Mouse (Mus musculus) v-Abl transformed pro-B cells (cell line): Measurements from ENCODE around the gene Lcp1.
"Not testable (repeated sequence)": the region's sequence is repeated elsewhere in the genome, so short reads cannot be mapped to it uniquely, and the experiment has no call there.

ENCODE experiments used
- in situ Hi-C, 2 experiments: fragments of 400-800 bp; cut with MboI; formaldehyde crosslinking; loops; one replicate each; pipeline ENCODE4 v1.15.1; 2025; ENCODE audit not compliant: unreplicated experiment in 2 of 2

The Lcp1 gene

DNA sequence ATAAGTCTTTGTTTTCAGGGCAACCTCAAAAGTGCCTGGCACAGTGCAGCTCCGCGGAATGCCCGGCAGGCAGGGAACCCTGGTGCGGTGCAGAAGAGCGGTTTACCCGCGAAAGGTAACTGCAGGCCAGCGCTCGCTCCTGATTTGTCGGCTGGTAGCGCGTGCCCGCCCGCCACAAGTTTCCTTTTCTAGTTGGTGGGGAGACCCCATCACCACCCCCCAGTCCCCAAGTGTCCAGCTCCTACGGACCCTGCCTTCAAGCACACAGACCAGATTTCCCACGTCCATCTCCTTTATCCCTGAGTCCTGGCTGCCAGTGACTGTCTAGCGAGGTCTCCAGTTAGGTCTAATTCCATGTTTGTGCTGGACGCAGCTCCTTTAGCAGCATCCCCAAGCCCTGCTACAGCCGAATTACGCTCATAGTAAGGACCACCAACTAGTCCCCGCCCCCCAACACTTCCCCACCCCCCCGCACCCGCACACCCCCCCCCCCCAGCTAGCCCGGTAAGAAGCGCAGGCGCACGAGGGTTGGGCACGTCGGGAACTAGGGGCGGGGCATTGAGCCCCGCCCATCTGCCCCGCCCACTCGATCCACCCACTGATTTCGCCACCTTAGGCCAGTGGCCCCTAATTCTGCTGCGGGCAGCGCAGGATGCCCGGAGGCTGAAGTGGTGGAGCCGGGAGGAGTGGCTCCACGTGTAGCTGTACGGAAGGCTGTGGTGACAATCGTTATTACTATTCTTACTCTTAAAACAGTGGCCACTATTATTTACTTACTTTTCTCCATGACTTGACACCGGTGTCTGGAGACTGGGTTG lies at the start of gene Lcp1, which contains the start of gene Lrrc63:
Gene Lcp1, plus strand, starts transcription at position 601 of the 818 bp plus-strand sequence.
Gene Lrrc63, minus strand, starts transcription at position 381 of the 818 bp plus-strand sequence.
- in situ Hi-C loops = loop anchor here (10.0 kb wide), 1 partner anchor 64 kb away; no protein-coding TSS in a partner anchor

DNA sequence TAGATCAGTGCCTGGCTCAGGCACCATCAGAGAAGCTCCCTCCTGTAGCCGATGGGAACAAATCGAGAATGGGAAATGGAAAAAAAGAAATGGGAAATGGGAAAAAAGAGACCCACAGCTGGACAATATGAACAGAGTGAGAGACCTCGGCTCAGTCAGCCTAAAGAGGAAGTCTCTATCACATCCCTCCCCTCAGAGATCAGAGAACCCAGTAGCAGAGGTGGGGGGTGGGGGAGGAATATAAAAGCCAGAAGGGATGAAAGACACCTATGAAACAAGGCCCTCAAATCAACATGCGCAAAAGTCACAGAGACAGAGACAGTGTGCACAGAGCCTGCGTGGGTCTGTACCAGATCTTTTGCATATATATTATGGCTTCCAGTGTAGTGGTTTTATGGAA lies 27.9 kb upstream of the Lcp1 start:
- in situ Hi-C loops = no loop called here

DNA sequence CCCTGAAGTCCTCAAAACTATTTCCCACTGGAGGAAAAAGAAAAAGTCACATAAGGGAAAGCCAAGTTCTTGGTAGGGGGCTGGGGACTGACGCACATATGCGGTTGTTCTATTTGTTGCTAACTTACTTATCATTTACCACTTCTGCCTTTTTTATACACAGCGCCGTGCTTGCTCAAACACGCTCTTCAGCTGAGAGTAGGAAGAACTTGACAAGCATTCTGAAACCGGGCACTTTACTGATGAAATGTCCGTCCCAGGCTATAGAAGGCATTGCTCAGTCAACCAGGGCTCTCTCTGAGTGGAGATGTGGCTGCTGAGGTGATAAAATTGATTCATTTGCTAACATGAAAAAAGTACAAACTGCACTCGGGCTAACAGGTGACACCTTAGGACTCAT lies 9.2 kb upstream of the Lcp1 start:
- in situ Hi-C loops = loop anchor here (5.0 kb wide), 1 partner anchor 34 kb away; no protein-coding TSS in a partner anchor

DNA sequence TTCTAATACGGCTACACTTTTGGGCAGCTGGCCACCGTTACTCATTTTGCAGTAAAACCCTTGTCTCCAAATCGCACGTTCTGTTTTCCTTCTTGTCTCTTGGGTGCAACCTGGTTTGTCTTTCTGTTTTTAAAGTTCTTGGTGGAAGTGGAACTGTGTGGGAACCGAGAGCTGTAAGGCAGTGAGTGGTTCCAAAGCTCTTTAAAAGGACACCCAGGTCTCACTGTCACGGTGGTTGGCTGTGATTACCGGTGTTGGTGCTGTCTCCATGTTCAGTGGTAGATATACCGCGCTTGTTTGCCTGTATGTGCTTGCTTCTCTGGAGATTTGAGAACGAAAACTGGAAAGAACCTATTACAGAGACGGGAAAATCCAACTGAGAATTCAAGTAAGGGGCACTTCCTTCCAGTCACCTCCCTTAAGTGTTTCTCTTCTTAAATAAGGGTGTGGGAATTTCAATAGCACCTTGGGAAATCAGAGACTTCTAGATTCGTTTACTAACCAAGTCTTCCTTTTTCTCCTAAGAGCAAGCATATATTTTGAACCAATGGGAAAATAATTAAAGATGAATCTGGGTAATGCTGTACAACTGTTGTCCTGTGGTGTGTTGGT lies 529 bp downstream of the Lcp1 start:
- in situ Hi-C loops = loop anchor here (10.0 kb wide), 1 partner anchor 63 kb away; no protein-coding TSS in a partner anchor

DNA sequence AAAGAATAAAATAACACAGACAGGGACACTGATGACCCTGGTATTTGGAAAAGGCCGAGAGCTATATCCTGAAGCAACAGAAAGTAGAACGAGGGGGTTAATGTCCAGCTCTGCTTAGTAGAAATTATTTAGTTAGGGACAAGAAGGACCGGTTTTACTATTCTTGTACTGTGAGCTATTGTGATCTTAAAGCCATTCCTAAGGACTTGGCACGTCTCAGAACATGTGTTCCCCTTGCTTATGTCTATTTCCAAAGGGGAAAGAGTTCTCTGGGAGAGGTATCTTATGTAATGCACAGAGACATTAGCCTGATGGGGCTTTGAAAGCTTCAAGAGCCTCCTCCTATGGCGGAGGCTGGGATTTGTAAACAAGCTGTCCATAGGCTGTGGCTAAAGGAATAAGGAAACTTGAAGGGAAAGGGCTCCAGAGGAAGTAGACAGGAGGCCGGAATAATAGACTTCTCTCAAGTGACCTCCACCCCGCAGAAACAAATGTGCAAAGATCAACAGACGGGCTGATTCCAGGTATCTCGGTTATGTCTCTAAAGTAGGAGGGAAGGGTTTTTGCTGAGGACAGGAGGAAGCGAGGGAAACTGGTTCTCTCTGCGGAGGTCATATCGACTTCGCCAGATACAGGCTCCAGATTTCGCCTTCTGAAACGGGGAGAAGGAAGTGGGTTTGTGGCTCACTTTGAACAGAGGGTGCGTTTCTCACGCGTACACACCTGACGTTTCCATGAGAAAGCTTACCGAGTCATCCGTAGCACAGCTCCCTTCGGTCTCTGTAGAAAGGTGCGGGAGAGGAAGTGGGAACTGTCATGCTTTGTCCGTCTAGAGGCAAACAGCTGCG lies 5.4 kb downstream of the Lcp1 start:
- in situ Hi-C loops = loop anchor here (5.0 to 10.0 kb wide), 2 partner anchors 36 to 58 kb away; no protein-coding TSS in a partner anchor

DNA sequence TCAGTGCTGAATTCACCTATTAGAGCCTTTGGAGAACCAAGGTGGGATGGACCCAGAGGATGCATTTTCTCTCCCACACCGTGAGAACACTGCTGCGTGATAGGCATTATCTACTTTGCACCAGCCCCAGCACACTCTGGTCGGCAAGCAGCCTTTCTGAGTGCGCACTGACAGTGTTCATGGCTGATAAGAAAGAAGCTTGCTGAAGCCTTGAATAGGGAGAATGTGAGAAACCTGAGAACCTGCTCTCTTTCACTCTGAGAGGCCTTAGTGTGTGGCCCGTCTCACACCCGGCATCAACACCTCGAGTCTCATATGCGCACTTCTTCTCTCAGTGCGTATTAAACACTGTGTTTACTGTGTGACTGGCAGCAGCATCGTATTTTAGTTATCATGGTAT lies 7.6 kb downstream of the Lcp1 start:
- in situ Hi-C loops = loop anchor here (5.0 to 10.0 kb wide), 2 partner anchors 34 to 56 kb away; no protein-coding TSS in a partner anchor

DNA sequence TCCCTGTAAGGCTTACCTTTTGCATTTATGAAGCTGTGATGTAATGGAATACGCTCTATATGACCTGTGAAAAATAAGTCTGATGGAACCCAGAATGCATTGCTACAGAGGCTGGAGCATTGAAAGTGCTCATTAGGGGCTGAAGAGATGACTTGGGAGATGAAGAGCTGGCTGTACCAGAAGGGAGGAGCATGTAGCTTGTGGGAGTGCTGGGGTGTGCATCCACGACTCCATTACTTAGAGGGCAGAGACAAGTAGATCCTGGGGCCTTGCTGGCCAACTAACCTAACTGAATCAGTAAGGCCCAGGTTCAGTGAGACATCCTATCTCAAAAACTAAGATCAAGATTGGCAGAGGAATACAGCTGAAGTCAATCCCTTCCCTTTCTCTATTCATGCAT lies 8.3 kb downstream of the Lcp1 start:
- in situ Hi-C loops = loop anchor here (5.0 to 10.0 kb wide), 2 partner anchors 33 to 56 kb away; no protein-coding TSS in a partner anchor

DNA sequence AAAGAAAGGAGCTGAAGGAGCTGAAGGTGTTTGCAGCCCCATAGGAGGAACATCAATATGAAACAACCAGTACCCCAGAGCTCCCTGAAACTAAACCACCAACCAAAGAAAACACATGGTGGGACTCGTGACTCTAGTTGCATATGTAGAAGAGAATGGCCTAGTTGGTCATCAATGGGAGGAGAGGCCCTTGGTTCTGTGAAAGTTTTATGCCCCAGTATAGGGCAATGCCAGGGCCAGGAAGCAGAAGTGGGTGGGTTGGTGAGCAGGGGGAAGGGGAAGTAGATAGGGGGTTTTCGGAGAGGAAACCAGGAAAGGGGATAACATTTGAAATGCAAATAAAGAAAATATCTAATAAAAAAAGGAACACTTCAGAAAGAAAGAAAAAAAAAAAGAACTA lies 16.8 kb downstream of the Lcp1 start:
- in situ Hi-C loops = not testable (repeated sequence)

DNA sequence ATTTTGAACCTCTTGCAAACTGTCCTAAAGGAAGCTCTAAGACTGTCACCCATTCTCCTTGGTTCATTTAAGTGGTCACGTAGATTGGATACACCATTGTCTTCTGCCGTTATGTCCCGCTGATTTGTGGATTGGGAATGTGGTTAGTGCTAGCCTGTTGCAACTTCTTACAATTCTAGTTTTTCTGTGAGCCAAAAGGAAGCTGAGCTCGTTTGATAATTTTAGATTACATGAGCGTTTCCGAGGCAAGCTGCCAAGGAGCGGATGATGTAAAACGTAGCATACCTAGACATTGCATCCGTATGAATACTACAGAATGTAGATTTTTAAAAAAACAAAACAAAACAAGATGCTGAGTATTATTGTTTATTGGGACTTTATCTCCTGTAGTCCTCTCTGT lies 17.3 kb downstream of the Lcp1 start:
- in situ Hi-C loops = no loop called here

DNA sequence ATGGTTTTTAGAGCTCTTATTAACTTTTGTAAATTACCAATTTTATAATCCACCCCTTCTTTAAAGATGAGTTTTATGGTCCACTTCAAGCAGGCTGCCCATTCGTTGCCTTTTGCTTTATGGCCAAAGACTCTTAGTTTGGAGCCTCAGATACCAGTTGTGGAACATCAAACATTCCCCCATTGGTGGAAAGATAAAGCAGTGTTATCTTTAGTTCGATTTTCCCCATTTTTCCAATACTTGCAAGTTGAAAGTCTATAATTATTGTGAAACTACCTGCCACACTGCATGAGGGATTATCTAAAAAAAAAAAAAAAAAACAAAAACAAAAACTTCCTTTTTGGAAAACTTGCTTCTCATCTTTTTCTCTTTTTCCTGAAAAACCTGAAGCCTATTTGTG lies 19.8 kb downstream of the Lcp1 start:
- in situ Hi-C loops = no loop called here

DNA sequence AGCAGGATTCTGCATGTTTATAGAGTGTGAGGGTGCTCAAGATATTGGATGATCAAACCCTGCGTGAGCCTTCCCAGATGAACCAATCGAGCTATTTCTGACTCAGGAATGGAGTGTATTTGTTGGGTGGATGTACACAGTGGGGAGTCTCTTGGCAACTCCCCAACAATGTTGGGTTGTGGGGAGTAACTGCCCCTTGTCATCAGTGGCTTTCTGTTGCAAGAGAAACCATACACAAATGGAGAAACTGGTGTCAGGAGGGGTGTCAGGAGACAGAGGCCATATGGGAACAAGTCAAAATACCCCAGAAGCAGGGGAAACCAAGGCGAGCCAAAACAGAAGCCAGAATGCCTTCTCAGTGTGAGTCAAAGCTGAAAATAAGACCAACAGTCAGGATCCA lies 20.2 kb downstream of the Lcp1 start:
- in situ Hi-C loops = no loop called here

DNA sequence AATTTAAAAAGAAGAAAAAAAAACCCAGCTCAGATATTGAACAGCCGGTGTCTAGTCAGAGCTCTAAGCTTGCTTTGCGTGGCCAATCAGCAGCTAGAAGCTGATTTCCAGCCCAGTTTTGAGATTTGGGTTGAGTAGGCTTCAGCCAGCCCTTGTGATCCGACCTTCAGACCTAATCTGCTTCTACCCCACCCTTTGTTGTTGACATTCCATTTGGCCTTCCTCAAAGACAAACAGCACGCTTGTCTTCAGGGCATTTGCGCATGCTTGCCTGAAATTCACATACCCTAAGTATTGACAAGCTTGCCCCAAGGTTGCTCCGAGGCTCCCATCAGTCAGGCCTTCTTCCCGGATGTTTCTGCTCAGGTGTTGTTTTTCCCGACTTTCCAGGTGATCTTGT lies 23.6 kb downstream of the Lcp1 start:
- in situ Hi-C loops = no loop called here

DNA sequence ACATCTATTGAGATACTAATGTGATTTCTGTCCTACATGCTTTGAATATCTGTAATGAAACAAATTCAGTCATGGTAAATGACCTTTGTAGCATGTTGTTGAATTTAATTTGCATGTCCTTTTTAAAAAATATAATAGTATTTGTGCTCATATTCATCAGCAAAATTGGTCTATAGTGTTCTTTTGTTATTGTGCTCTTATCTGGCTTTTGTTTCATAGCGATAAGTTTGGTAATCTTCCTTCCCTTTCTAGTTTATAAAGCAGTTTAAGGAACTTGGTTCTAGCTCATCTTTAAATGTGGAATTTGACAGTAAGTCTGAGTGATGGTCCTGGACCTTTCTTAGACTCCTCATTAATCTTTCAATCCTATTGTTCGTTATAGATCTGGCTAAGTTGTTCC lies 28.5 kb downstream of the Lcp1 start:
- in situ Hi-C loops = no loop called here

DNA sequence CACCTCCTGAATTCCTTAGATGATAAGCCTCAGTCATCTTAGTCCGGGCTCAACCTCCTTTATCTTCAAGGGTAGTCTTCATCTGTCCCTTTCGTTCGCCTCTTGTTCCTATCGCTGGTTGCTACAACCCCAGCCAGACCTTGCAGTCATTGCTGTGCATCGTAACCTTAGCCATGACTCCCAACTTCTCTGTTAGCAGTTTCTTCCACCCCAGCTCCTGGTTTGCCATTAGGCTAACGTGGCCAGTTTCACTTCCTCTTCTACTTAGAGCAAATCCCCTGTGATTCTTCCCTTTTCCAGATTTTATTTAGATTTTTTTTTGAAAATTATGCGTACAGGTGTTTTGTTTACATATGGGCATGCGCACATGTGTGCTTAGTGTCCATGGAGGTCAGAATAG lies 33.0 kb downstream of the Lcp1 start:
- in situ Hi-C loops = no loop called here

DNA sequence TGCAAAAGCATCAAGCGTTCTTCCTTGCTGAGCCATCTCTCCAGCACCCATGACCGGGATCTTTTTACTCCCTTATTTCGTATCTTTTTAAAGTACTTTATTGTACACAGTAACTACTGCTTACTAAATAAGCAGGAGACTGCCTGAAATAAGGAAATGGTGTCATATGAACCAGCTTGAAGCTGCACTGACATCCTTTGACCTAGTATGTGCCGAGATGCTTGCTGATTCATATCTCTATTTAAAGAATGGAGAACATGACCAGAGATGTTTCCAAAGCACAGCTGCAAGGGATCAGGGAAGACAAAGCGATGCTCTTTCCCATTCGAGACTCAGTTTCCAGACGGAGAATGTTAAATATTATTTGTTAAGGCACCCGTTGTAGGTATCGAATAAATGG lies 33.4 kb downstream of the Lcp1 start:
- in situ Hi-C loops = no loop called here

DNA sequence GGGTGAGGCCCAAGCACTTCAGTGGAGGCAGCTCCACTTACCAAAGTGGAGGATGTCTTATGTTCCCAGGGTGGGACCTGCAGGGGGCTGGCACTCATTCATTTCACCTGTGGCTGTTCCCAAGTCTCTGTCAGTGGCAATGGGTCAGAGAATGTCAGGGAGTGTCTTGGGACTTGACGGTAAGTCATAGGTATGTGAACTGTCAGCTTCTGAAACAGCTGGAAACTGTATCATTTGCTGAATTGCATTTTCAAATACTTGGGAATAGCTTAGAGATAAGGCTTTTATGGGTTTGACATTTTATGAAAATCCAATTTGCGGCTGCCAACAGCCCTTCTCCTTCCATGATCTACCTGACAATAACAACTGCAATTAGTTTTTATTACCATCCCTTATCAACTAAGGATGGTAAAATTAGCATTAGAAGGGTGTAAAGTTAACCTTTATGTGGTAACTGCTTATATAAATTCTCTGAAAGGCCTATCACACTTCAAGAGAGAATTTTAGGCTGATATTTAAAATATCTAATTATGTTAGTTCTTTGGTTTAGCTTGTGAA lies 34.8 kb downstream of the Lcp1 start:
- in situ Hi-C loops = no loop called here

DNA sequence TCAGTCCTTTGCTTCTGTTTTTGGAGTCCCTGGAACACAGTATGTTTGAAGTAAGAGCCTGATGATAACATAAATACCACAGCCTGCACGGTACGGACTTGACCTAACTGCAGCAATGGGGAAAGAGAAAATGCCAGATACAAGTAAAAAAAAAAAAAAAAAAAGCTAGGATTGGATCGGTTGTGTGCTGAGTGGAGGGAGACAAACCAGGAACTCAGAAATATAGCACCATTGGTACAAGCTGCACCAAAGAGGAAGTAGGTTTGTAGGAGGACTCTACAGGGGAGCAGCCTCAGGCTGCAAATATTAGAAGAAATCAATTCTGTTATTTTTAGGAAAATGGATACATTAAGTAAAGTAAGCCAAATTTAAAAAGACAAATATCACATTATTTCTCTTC lies 37.6 kb downstream of the Lcp1 start:
- in situ Hi-C loops = no loop called here

DNA sequence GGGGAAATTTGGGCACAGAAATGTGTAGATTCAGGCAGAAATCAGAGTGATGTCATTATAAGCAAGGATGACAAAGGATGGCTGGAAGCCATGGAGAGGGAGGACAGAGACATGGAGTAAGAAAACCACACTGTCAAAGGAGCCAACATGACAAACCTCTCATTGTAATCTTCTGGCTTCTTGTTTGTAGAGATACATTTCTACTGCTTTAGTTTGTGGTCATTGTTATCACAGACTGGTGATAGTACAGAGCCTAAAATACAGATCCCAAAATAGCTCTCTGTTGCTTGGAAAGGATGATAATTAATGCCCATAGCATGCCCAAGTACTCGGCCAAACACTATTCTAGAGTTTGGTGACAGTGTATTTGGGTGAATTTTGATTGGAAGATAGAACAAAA lies 39.6 kb downstream of the Lcp1 start:
- in situ Hi-C loops = loop anchor here (5.0 kb wide), 1 partner anchor 33 kb away; no protein-coding TSS in a partner anchor

DNA sequence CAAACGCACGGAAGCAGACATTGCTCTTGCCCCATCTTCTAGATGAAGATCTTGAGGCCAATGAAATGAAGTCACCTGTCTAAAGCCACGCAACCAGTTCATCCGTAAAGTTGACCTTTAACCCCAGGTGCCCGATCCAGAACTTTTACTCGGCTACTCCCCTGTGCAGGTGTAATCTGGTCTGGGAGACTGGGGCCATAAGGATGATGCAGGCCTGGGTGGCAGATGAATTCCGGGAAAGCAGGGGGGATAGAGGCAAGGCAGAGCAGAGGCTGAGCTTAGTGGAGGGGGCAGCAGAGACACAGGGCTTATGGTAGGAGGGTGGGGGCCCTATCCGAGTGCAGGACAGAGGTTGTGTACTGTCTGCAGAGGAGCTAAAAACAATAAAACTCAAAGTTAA lies 43.4 kb downstream of the Lcp1 start:
- in situ Hi-C loops = loop anchor here (5.0 kb wide), 1 partner anchor 37 kb away; no protein-coding TSS in a partner anchor
